Mouse (Mus musculus): ENCODE measurements around the gene Pofut2. TPM values are rescaled to one million over a fixed set of nuclear protein-coding genes. Genes with fewer than 3 reads are reported as not detected.

Pofut2 gene
- polyA plus RNA-seq, 1 experiment from 2014 or later = 29.7 TPM

DNA sequence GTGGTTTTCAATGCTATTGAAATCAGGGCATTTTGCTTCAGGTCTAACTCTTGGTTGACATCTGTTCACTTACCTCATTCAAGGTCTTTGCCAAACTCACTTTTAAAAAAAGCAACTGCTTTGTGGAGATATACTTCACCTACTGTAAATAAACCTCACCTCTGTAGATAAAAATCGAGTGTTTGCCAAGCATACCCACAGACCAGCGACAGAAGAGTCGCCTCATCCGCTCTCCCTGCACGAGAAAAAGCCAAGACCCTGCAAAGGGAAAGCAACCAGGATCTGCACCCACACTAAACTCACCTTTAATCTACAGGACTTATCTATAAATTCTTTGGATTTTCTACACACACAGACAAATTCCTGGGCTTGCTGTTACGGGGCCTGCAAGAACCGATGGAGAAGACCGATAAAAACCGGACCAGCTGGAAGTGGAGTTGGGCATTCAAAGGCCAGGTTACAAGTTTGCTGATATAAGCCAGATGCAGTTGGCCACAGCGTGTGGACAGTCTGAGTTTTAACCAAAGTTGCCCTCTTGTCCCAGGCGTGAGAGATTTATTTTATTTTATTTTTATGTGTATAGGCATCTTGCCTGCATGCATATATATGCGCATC, 39.5 kb upstream of the Pofut2 start:
- Histone ChIP-seq H3K9me3 (replicated peaks) (no peaks in the 10 kb centered on the region), H3K27ac (peak overlapping the region; percentile 95), H3K4me3 (replicated peaks) (no peak overlapping the region), H3K4me1 (replicated peaks) (peaks cover 98% of the 10 kb centered on the region), H3K4me2 (peak overlapping the region; percentile 66; the same call in 1 of the 2 replicates), H3K9ac (no peak overlapping the region), H3K36me3 (no peaks in the 10 kb centered on the region), H3K27me3 (no peaks in the 10 kb centered on the region)
- ATAC-seq (ENCODE audit: low read depth) = no peak
- no peak for DNase-seq
- 81% methylated on average over 12 of the region's 12 CpGs for WGBS (ENCODE audit: insufficient replicate concordance)

- ATAC-seq (ENCODE audit: low read depth) = peak; percentile 90
- Histone ChIP-seq H3K36me3 (no peaks in the 10 kb centered on the region), H3K4me1 (replicated peaks) (peaks cover 98% of the 10 kb centered on the region), H3K4me3 (replicated peaks) (peak overlapping the region; percentile 51), H3K4me2 (peak overlapping the region; percentile 66), H3K9me3 (replicated peaks) (no peaks in the 10 kb centered on the region), H3K27ac (peak overlapping the region; percentile 95), H3K27me3 (no peaks in the 10 kb centered on the region), H3K9ac (peak overlapping the region; percentile 75)
- 2% methylated on average over 11 of the region's 11 CpGs for WGBS (ENCODE audit: insufficient replicate concordance)
- DNase-seq = peak; percentile 73
Observed at GRCm38 (mm10) chr10:77221108-77221507, 37.9 kb upstream of the Pofut2 start.

- peaks cover 93% of the 10 kb centered on the region for H3K4me1 ChIP-seq (replicated peaks)
- no peaks in the 10 kb centered on the region for H3K9me3 ChIP-seq (replicated peaks)
- no peak for ATAC-seq (ENCODE audit: low read depth)
Observed at GRCm38 (mm10) chr10:77222963-77223552, 36.0 kb upstream of the Pofut2 start.

GRCm38 (mm10) chr10:77224390-77224789, 34.6 kb upstream of the Pofut2 start:
- no peak for ATAC-seq (ENCODE audit: low read depth)
- Histone ChIP-seq H3K4me1 (replicated peaks) (peaks cover 95% of the 10 kb centered on the region), H3K27ac (peak overlapping the region; percentile 86), H3K9ac (peak overlapping the region; percentile 7; the same call in 1 of the 2 replicates), H3K9me3 (replicated peaks) (no peaks in the 10 kb centered on the region), H3K36me3 (no peaks in the 10 kb centered on the region), H3K27me3 (no peaks in the 10 kb centered on the region), H3K4me3 (replicated peaks) (no peak overlapping the region), H3K4me2 (no peak overlapping the region)
- WGBS (ENCODE audit: insufficient replicate concordance) = 23% methylated on average over 4 of the region's 4 CpGs
- DNase-seq = peak; percentile 36

More at GRCm38 (mm10) chr10:77222963-77223552, 36.0 kb upstream of the Pofut2 start:
- Histone ChIP-seq H3K27me3 (no peaks in the 10 kb centered on the region), H3K36me3 (no peaks in the 10 kb centered on the region), H3K4me2 (no peak overlapping the region), H3K9ac (peak overlapping the region; percentile 53), H3K4me3 (replicated peaks) (no peak overlapping the region), H3K27ac (peak overlapping the region; percentile 86)
- 65% methylated on average over 11 of the region's 11 CpGs for WGBS (ENCODE audit: insufficient replicate concordance)
- DNase-seq = no peak

- H3K4me3 ChIP-seq (replicated peaks) = peak overlapping the region; percentile 35
- DNase-seq = peak; percentile 84
- WGBS (ENCODE audit: insufficient replicate concordance) = 12% methylated on average over 9 of the region's 9 CpGs
Observed at GRCm38 (mm10) chr10:77225414-77225813, 33.6 kb upstream of the Pofut2 start.

DNA sequence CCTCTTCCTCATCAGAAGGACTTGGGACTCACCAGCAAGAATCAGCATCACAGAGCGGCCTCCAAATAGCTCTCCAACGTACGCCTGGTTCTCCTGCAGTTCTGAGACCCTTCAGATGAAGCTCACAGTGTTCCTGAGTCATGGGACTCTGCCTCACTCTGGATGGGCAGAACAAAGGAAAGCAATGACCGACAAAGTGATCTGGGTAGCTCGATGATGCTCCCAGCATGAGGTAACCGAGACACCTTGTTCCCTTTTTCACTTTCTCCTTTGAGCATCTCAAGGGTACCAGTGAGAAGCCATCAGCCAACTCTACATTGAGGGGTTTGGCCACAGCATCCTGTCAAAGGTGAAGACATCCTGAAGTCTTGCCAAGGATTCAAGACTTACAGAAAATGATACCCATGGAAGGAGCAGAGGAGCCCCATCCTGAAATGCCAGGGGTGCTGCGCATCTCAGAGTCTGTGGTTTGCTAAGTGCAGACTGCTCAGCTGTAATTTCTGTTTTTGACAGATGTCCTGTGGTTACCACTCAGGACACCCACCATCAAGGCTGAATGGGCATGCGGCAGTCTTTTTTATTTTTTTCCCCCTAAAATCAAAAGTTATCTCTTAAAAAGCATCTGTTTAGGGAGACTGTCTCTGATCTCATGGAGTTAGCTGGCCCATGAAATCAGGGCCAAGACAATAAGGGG, 32.9 kb upstream of the Pofut2 start:
- Histone ChIP-seq H3K27me3 (no peaks in the 10 kb centered on the region), H3K27ac (peak overlapping the region; percentile 86), H3K4me1 (replicated peaks) (peaks cover 95% of the 10 kb centered on the region), H3K36me3 (no peaks in the 10 kb centered on the region), H3K4me3 (replicated peaks) (peak overlapping the region; percentile 35), H3K9ac (peak overlapping the region; percentile 67), H3K9me3 (replicated peaks) (no peaks in the 10 kb centered on the region), H3K4me2 (peak overlapping the region; percentile 61)
- ATAC-seq (ENCODE audit: low read depth) (no peak), DNase-seq (no peak)
- 61% methylated on average over 8 of the region's 8 CpGs for WGBS (ENCODE audit: insufficient replicate concordance)

More at GRCm38 (mm10) chr10:77225414-77225813, 33.6 kb upstream of the Pofut2 start:
- H3K9ac ChIP-seq = peak overlapping the region; percentile 67
- H3K27ac ChIP-seq = peak overlapping the region; percentile 86
- H3K27me3 ChIP-seq = no peaks in the 10 kb centered on the region
- H3K9me3 ChIP-seq (replicated peaks) = no peaks in the 10 kb centered on the region
- ATAC-seq (ENCODE audit: low read depth) = peak; percentile 80
- peak overlapping the region; percentile 61 for H3K4me2 ChIP-seq
- H3K36me3 ChIP-seq = no peaks in the 10 kb centered on the region
- H3K4me1 ChIP-seq (replicated peaks) = peaks cover 95% of the 10 kb centered on the region

- WGBS (ENCODE audit: insufficient replicate concordance) = 61% methylated on average over 8 of the region's 8 CpGs
- no peak for ATAC-seq (ENCODE audit: low read depth)
- H3K9me3 ChIP-seq (replicated peaks) = no peaks in the 10 kb centered on the region
- no peak for DNase-seq
- H3K4me1 ChIP-seq (replicated peaks) = peaks cover 95% of the 10 kb centered on the region
- peak overlapping the region; percentile 61 for H3K4me2 ChIP-seq
- no peaks in the 10 kb centered on the region for H3K27me3 ChIP-seq
- no peak overlapping the region for H3K4me3 ChIP-seq (replicated peaks)
- peak overlapping the region; percentile 86 for H3K27ac ChIP-seq
- H3K36me3 ChIP-seq = no peaks in the 10 kb centered on the region
- H3K9ac ChIP-seq = peak overlapping the region; percentile 30; the same call in 1 of the 2 replicates
Observed at GRCm38 (mm10) chr10:77226691-77227367, 32.2 kb upstream of the Pofut2 start.

DNA sequence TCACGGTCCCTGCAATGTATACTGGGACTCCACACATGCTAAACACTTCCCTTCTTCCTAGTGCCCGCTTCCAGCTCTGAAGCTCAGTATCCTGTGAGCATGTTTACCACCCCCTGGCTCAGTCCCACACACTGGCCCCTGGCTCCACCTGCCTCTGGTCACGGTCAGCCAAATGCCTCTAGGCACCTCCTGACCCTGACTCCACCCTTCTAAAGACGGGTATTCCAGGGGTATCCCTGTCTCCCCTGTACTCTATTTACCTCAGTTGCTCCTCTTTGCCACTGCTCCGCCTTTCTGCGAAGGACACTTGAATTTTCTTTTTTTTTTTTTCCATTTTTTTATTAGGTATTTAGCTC, 31.7 kb upstream of the Pofut2 start:
- Histone ChIP-seq H3K4me1 (replicated peaks) (peaks cover 95% of the 10 kb centered on the region), H3K4me3 (replicated peaks) (no peak overlapping the region), H3K9me3 (replicated peaks) (no peaks in the 10 kb centered on the region), H3K27ac (peak overlapping the region; percentile 86), H3K4me2 (peak overlapping the region; percentile 61), H3K9ac (0 out of 2 replicates have a peak overlapping the region, but pooled peaks have one; percentile 30), H3K36me3 (no peaks in the 10 kb centered on the region), H3K27me3 (no peaks in the 10 kb centered on the region)
- 73% methylated on average over 6 of the region's 6 CpGs for WGBS (ENCODE audit: insufficient replicate concordance)
- no peak for ATAC-seq (ENCODE audit: low read depth)
- no peak for DNase-seq

GRCm38 (mm10) chr10:77229609-77230595, 29.1 kb upstream of the Pofut2 start:
- H3K36me3 ChIP-seq = no peaks in the 10 kb centered on the region
- H3K27me3 ChIP-seq = no peaks in the 10 kb centered on the region
- H3K9me3 ChIP-seq (replicated peaks) = no peaks in the 10 kb centered on the region
- 49% methylated on average over 13 of the region's 13 CpGs for WGBS (ENCODE audit: insufficient replicate concordance)
- peak overlapping the region; percentile 23; the same call in 1 of the 2 replicates for H3K4me2 ChIP-seq
- peak overlapping the region; percentile 65 for H3K9ac ChIP-seq
- peaks cover 94% of the 10 kb centered on the region for H3K4me1 ChIP-seq (replicated peaks)
- no peak for ATAC-seq (ENCODE audit: low read depth)
- peak overlapping the region; percentile 98 for H3K27ac ChIP-seq
- no peak for DNase-seq
- H3K4me3 ChIP-seq (replicated peaks) = no peak overlapping the region
